Mouse (Mus musculus): ENCODE data around the gene Cwc15.

GRCm38 (mm10) chr9:14520971-14521670 lies 20.7 kb downstream of the Cwc15 start:
- TF ChIP-seq CTCF (IDR thresholded peaks at IDR 0.05; ENCODE audit: low read depth) (no peak), EP300 (IDR thresholded peaks at IDR 0.05; ENCODE audit: low read depth) (no peak)

All from liver, postnatal 0 days (tissue).